Mouse (Mus musculus): ENCODE measurements around the gene Knstrn. TPM values are rescaled to one million over a fixed set of nuclear protein-coding genes. Genes with fewer than 3 reads are reported as not detected.
A peak's percentile ranks its signal among the peaks of the same experiment; 100 is the strongest.

The Knstrn gene
- 57.5 and 59.4 TPM in 2 replicates for polyA plus RNA-seq (2015; fragmentation: Nextera tagmentation; extraction: Ambion mirVana)

DNA sequence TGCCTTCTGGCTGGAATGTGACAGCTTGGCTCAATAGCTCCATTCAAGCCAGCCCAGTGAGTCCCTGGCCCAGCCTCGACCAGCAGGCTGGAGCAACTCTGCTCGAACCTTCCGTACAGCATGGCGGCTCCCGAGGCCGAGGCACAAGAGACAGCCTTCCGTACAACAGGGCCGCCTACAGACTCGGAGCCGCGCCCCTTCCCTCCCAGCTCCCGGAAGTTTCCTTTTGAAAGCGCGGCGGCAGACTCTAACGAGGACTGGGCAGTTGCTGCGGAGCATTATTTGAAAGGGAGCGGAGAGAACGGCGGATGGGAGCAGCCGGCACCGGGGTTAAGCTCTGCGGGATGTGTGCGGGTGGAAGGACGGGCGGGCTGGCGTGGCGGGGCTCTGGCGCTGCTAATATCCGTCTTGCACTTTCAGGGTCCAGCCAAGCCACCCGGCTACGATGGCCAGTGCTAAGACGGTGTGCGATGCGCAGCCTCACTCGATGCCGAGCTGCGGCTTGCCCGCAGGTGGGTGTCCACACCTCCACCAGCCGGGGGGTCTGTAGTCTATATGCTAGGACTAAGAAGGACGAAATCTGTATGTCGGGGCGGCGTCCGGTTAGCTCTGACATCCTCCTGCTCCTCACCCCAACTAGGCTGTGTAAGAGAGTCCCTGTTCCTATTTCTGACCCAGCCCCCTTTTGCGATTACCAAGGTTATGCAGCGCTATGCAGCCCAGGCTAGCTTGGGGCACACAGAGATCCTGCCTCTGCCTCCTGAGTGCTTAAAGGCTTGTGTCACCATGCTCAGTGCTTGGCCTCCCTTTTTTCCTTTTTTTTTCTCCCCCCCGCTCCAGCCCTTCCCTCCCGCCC, at the start of gene Knstrn:
TSS of gene Knstrn (plus strand) at position 23 of the 856 bp plus-strand sequence.
- DNase-seq (ENCODE audit: low spot score): peak; percentile 97
- peak within 1 kb of the TSS; percentile 72 for H3K4me3 ChIP-seq (replicated peaks; ENCODE audit: low read depth, low read length)
- peak within 1 kb of the TSS; percentile 88 for H3K4me2 ChIP-seq (ENCODE audit: low read length)
- H3K27me3 ChIP-seq (ENCODE audit: insufficient read depth, low read length): no peaks in the 10 kb centered on the region
- peak; percentile 85 for ATAC-seq (replicated peaks; ENCODE audit: low FRiP score, low read depth)
- no peak within 1 kb of the TSS for H3K27ac ChIP-seq
- peaks cover 10% of the 10 kb centered on the region; the same call in 1 of the 2 replicates for H3K36me3 ChIP-seq (ENCODE audit: insufficient read depth, low read length)
- H3K9me3 ChIP-seq (replicated peaks; ENCODE audit: low read length): no peaks in the 10 kb centered on the region
- WGBS: under 1% methylated on average over 49 of the region's 49 CpGs
- no peak; the same call in 1 of the 2 replicates for TF ChIP-seq CTCF (IDR thresholded peaks at IDR 0.05; ENCODE audit: low read depth)
- peak within 1 kb of the TSS; percentile 67 for H3K9ac ChIP-seq (ENCODE audit: low read depth, low read length)
- no peaks in the 10 kb centered on the region; the same call in 1 of the 2 replicates for H3K4me1 ChIP-seq (replicated peaks; ENCODE audit: insufficient read depth, low read length)

DNA sequence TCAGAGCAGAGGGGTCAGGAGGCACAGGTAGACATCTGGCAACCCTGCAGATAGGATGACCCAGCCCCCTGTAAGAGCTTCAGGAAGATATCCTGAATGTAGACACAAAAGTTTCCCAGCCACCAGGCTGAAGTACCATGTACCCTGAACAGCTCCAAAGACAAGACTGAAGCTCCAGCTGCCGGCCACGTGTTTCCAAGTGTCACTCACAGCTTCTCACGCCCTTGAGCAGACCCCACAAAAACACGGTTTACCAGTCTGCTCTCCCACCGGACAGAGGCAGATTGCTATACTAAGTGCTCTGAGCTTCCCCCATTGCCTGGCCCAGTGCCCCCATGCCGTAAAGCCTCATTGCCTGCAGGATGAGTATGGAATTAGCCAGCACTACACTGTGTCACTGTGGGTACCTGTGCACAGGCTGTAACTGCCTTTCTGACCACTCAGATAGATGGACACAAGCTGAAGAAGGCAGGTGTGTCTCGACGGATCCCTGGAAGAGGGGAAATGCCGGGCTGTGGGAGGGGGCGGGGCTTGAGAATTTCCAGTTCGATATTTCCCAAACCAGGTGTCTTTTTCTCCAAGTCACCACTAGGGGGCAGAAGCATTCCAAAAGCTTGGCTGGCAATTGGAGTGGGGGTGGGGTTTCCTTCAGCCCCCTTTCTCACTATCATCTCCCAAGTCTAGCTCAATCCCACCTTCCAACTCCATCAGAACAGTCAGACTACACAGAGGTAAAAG, 49.5 kb upstream of the Knstrn start:
- no peak overlapping the region for H3K4me2 ChIP-seq (ENCODE audit: low read length)
- H3K9me3 ChIP-seq (replicated peaks; ENCODE audit: low read length): no peaks in the 10 kb centered on the region
- ATAC-seq (replicated peaks; ENCODE audit: low FRiP score, low read depth): 0 out of 2 replicates have a peak, but pooled peaks have one; percentile 11
- DNase-seq (ENCODE audit: low spot score): peak; percentile 75
- WGBS: 24% methylated on average over 11 of the region's 11 CpGs
- no peaks in the 10 kb centered on the region for H3K36me3 ChIP-seq (ENCODE audit: insufficient read depth, low read length)
- H3K4me3 ChIP-seq (replicated peaks; ENCODE audit: low read depth, low read length): no peak overlapping the region
- H3K27me3 ChIP-seq (ENCODE audit: insufficient read depth, low read length): 0 out of 2 replicates have a peak, but pooled peaks cover under 1% of the 10 kb centered on the region
- peak; percentile 76 for TF ChIP-seq CTCF (IDR thresholded peaks at IDR 0.05; ENCODE audit: low read depth)
- H3K9ac ChIP-seq (ENCODE audit: low read depth, low read length): no peak overlapping the region
- H3K27ac ChIP-seq: no peak overlapping the region
- peaks cover 23% of the 10 kb centered on the region for H3K4me1 ChIP-seq (replicated peaks; ENCODE audit: insufficient read depth, low read length)

DNA sequence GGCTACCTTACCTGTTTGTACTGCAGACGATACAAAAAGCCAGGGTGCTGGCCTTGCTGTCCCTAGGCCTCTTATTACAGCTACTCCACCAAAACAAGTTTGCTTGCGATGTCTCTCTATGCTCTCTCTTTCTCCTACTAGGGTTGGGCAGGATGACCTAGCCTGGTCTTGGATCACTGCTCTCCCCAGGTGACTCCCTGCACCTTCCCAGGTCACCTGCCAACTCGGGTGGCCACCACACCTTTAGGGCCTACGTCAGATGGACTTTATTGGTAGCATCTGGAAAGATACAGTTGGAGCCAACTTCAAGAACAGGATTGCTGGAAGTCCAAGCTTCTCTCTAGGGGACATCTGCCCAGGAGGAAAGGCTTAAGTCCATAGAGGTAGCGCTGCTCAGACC, 48.9 kb upstream of the Knstrn start:
- no peak overlapping the region for H3K9ac ChIP-seq (ENCODE audit: low read depth, low read length)
- 68% methylated on average over 5 of the region's 5 CpGs for WGBS
- H3K9me3 ChIP-seq (replicated peaks; ENCODE audit: low read length): no peaks in the 10 kb centered on the region
- H3K27me3 ChIP-seq (ENCODE audit: insufficient read depth, low read length): no peaks in the 10 kb centered on the region
- peaks cover 23% of the 10 kb centered on the region for H3K4me1 ChIP-seq (replicated peaks; ENCODE audit: insufficient read depth, low read length)
- H3K4me2 ChIP-seq (ENCODE audit: low read length): no peak overlapping the region
- H3K4me3 ChIP-seq (replicated peaks; ENCODE audit: low read depth, low read length): no peak overlapping the region
- no peaks in the 10 kb centered on the region for H3K36me3 ChIP-seq (ENCODE audit: insufficient read depth, low read length)
- H3K27ac ChIP-seq: no peak overlapping the region
- no peak for TF ChIP-seq CTCF (IDR thresholded peaks at IDR 0.05; ENCODE audit: low read depth)
- ATAC-seq (replicated peaks; ENCODE audit: low FRiP score, low read depth) (no peak), DNase-seq (ENCODE audit: low spot score) (no peak)

DNA sequence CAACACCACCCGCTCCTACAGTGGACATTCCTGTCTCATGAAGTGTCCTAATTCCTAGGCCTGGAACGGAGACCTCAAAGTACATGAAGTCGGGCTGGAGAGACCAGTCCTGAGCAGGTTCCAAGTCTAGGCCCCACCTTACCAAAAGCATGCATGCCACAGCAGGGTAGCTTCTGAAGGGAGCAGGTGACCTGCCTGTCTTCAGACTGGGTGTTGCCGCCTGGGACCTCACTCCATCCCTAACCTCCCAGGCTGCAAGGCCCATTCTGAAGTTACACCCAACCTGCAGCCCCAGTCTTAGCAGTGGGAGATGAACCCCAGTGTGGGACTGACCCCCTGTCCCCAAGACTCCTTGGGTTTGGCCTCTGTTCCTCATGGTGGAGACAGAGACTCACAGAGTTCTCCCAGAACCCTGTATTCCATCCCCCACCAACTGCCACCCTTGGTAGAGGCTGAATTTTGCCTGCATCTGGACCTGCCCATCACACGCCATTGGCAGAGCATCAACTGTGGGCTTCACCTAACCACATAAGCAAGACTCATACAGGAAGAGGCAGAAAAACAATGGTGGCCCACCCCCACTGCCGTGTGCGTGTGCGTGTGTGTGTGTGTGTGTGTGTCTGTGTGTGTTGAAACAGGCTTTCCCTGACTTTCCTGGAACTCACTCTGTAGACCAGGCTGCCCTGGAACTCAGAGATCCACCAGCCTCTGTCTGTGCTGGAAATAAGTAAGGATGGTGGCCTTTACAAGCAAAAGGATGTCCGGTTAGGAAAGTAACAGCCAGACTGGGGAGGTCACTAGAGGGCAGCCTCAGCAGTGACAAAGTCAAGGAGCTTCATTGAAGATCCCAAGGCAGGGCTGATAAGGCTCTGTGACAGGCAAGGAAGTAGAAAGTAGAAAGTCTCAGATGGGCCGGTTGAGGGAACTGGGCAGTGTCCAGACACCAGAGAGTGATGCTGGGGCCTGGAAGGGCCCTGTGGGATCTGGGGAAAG, 47.5 kb upstream of the Knstrn start:
- peaks cover 20% of the 10 kb centered on the region for H3K4me1 ChIP-seq (replicated peaks; ENCODE audit: insufficient read depth, low read length)
- ATAC-seq (replicated peaks; ENCODE audit: low FRiP score, low read depth): no peak
- H3K27me3 ChIP-seq (ENCODE audit: insufficient read depth, low read length): no peaks in the 10 kb centered on the region
- H3K27ac ChIP-seq: no peak overlapping the region
- no peak overlapping the region for H3K4me2 ChIP-seq (ENCODE audit: low read length)
- H3K4me3 ChIP-seq (replicated peaks; ENCODE audit: low read depth, low read length): no peak overlapping the region
- WGBS: 73% methylated on average over 10 of the region's 10 CpGs
- H3K9me3 ChIP-seq (replicated peaks; ENCODE audit: low read length): no peaks in the 10 kb centered on the region
- peak; percentile 9; the same call in 1 of the 2 replicates for TF ChIP-seq CTCF (IDR thresholded peaks at IDR 0.05; ENCODE audit: low read depth)
- DNase-seq (ENCODE audit: low spot score): no peak
- no peak overlapping the region for H3K9ac ChIP-seq (ENCODE audit: low read depth, low read length)
- no peaks in the 10 kb centered on the region for H3K36me3 ChIP-seq (ENCODE audit: insufficient read depth, low read length)

DNA sequence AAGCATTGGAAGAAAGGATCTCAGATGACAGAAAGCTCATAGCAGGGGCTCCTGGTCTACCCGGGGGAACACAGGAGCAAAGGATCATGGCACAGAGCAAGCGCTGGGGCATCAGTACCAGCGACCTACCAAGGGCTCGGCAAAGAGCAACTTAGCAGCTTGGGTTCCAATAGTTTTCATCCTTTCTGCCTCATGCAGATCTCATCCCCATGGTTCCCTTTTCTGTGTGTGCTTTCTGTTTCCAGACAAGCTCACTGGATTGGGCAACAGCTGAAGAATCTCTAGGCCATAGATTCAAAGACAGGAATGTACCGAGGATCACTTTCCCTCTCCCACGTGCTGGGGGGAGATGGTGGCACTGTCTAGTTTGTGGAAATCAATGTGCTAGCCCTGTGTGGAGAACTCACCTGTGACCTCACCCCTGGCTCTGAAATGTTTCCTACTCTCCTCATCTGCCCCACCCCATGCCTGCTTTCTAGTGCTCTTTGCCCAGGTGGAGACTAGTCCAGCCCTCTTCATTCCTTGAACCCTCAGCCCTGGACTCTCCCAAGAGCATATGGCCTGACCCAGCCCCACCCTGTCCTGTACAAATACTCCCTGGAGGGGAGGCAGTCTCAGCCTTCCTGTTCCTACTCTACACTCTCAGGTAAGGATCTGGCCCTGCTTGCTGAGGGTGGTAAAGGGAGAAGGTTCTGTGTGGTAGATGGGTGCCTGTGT, 41.5 kb upstream of the Knstrn start, which contains the start of gene Phgr1:
TSS of gene Phgr1 (plus strand) at position 612 of the 717 bp plus-strand sequence.
- Histone ChIP-seq H3K4me1 (replicated peaks; ENCODE audit: insufficient read depth, low read length) (no peaks in the 10 kb centered on the region), H3K27me3 (ENCODE audit: insufficient read depth, low read length) (no peaks in the 10 kb centered on the region), H3K4me3 (replicated peaks; ENCODE audit: low read depth, low read length) (no peak within 1 kb of the TSS), H3K9me3 (replicated peaks; ENCODE audit: low read length) (no peaks in the 10 kb centered on the region), H3K4me2 (ENCODE audit: low read length) (no peak within 1 kb of the TSS), H3K9ac (ENCODE audit: low read depth, low read length) (no peak within 1 kb of the TSS), H3K36me3 (ENCODE audit: insufficient read depth, low read length) (no peaks in the 10 kb centered on the region), H3K27ac (no peak within 1 kb of the TSS)
- TF ChIP-seq CTCF (IDR thresholded peaks at IDR 0.05; ENCODE audit: low read depth): no peak
- DNase-seq (ENCODE audit: low spot score): no peak
- 62% methylated on average over 6 of the region's 6 CpGs for WGBS
- no peak for ATAC-seq (replicated peaks; ENCODE audit: low FRiP score, low read depth)

Measured in kidney, postnatal 0 days (tissue).